Comparison of ENCODE assay signal across 21 mouse cellular contexts in genomic region chr1:144078446-144078845, GRCm38 (mm10).
DNase-seq lines count a peak whose midpoint lies in the region; ATAC-seq and TF ChIP-seq lines count a peak whose summit lies in the region.
"Had no signal": no experiment of that assay in that cellular context is flagged by ENCODE, and none has a peak within 500 bp of the region (broad histone marks: within the 10 kb centered on the region; RNA-seq: fewer than 3 reads in every experiment).

No protein-coding gene starts in this region.

- no peaks in the 10 kb centered on the region for H3K9me3 ChIP-seq in forebrain, embryonic 15.5 days
- no peaks in the 10 kb centered on the region for H3K9me3 ChIP-seq in forebrain, embryonic 12.5 days
- no peaks in the 10 kb centered on the region for H3K9me3 ChIP-seq in limb, embryonic 14.5 days (ENCODE audit: control insufficient read depth, low read length)
- no peaks in the 10 kb centered on the region for H3K9me3 ChIP-seq in limb, embryonic 10.5 days (replicated peaks)
- no peaks in the 10 kb centered on the region for H3K9me3 ChIP-seq in stomach, postnatal 0 days (ENCODE audit: control insufficient read depth, low read length)
- H3K9me3 ChIP-seq: embryonic facial prominence, embryonic 13.5 days; heart, embryonic 12.5 days; hindbrain, embryonic 10.5 days had no signal

- TF ChIP-seq EP300 in stomach, postnatal 0 days (optimal IDR thresholded peaks at IDR 0.05), result no peak

- 59% methylated on average over 1 of the region's 1 CpGs for WGBS in forebrain, embryonic 15.5 days
- 82% methylated on average over 1 of the region's 1 CpGs for WGBS in forebrain, embryonic 12.5 days
- 49% methylated on average over 1 of the region's 1 CpGs for WGBS in kidney, adult 2 months
- 47% methylated on average over 1 of the region's 1 CpGs for WGBS in limb, embryonic 14.5 days
- 81% methylated on average over 1 of the region's 1 CpGs for WGBS in limb, embryonic 10.5 days
- WGBS in stomach, postnatal 0 days, result 56% methylated on average over 1 of the region's 1 CpGs

- peak; percentile 91 for ATAC-seq in forebrain, embryonic 15.5 days (replicated peaks)
- ATAC-seq in forebrain, embryonic 12.5 days (ENCODE audit: low FRiP score), result no peak
- ATAC-seq in limb, embryonic 14.5 days (ENCODE audit: low FRiP score, low read depth), result no peak
- no peak for ATAC-seq in stomach, postnatal 0 days (ENCODE audit: low FRiP score, low TSS enrichment)
- ATAC-seq: activated CD4-positive, CD25-positive, alpha-beta regulatory T cell, adult 4 months; Patski had no signal

- no peaks in the 10 kb centered on the region for H3K36me3 ChIP-seq in forebrain, embryonic 15.5 days
- no peaks in the 10 kb centered on the region for H3K36me3 ChIP-seq in forebrain, embryonic 12.5 days (replicated peaks)
- no peaks in the 10 kb centered on the region for H3K36me3 ChIP-seq in kidney, adult 2 months (ENCODE audit: control insufficient read depth, insufficient read depth, low read length)
- no peaks in the 10 kb centered on the region for H3K36me3 ChIP-seq in limb, embryonic 14.5 days (ENCODE audit: control insufficient read depth, insufficient read depth, low read length)
- H3K36me3 ChIP-seq in limb, embryonic 10.5 days, result no peaks in the 10 kb centered on the region
- no peaks in the 10 kb centered on the region for H3K36me3 ChIP-seq in stomach, postnatal 0 days (ENCODE audit: control insufficient read depth, insufficient read depth, low read length)
- H3K36me3 ChIP-seq: embryonic facial prominence, embryonic 13.5 days; heart, embryonic 12.5 days; hindbrain, embryonic 10.5 days had no signal

- peak; percentile 53 for DNase-seq in kidney, adult 2 months
- no peak for DNase-seq in kidney, adult 11 months
- DNase-seq in limb, embryonic 14.5 days (ENCODE audit: low spot score), result peak; percentile 22
- DNase-seq in limb, embryonic 10.5 days (ENCODE audit: low spot score), result no peak
- peak; percentile 33 to 54 for DNase-seq in kidney, postnatal 25 days
- DNase-seq in stomach, postnatal 0 days (ENCODE audit: low spot score), result no peak
- DNase-seq: adrenal gland, postnatal 14 days; cerebellum, adult 18-20 months; cerebellum, adult 9-11 months; cerebellum, postnatal 36 days; gastrocnemius, postnatal 10 days; heart, adult 18-20 months had no signal

- no peaks in the 10 kb centered on the region for H3K27me3 ChIP-seq in forebrain, embryonic 15.5 days
- no peaks in the 10 kb centered on the region for H3K27me3 ChIP-seq in forebrain, embryonic 12.5 days
- no peaks in the 10 kb centered on the region for H3K27me3 ChIP-seq in kidney, adult 2 months (replicated peaks; ENCODE audit: control insufficient read depth, insufficient read depth, low read length)
- no peaks in the 10 kb centered on the region for H3K27me3 ChIP-seq in limb, embryonic 14.5 days (ENCODE audit: control insufficient read depth, insufficient read depth, low read length)
- H3K27me3 ChIP-seq in limb, embryonic 10.5 days (ENCODE audit: low read depth, poor library complexity, severe bottlenecking), result no peaks in the 10 kb centered on the region
- no peaks in the 10 kb centered on the region for H3K27me3 ChIP-seq in stomach, postnatal 0 days (ENCODE audit: control insufficient read depth, insufficient read depth, low read length)
- H3K27me3 ChIP-seq: CH12.LX; embryonic facial prominence, embryonic 13.5 days; heart, embryonic 12.5 days had no signal

- no peak for TF ChIP-seq POLR2A in kidney, adult 2 months (IDR thresholded peaks at IDR 0.05; ENCODE audit: low read depth, low read length)
- no peak for TF ChIP-seq POLR2A in limb, embryonic 14.5 days (IDR thresholded peaks at IDR 0.05; ENCODE audit: borderline replicate concordance, extremely low read depth, insufficient read depth, insufficient read length)

- H3K4me2 ChIP-seq in forebrain, embryonic 15.5 days (replicated peaks), result no peak overlapping the region
- H3K4me2 ChIP-seq in forebrain, embryonic 12.5 days, result no peak overlapping the region
- no peak overlapping the region for H3K4me2 ChIP-seq in limb, embryonic 14.5 days (replicated peaks; ENCODE audit: low read depth, low read length, severe bottlenecking)
- no peak overlapping the region for H3K4me2 ChIP-seq in stomach, postnatal 0 days (replicated peaks; ENCODE audit: low read depth)
- H3K4me2 ChIP-seq: embryonic facial prominence, embryonic 13.5 days; heart, embryonic 12.5 days; hindbrain, embryonic 14.5 days had no signal

- H3K4me1 ChIP-seq in forebrain, embryonic 15.5 days, result 0 out of 2 replicates have a peak, but pooled peaks cover 4% of the 10 kb centered on the region
- H3K4me1 ChIP-seq in forebrain, embryonic 12.5 days, result no peaks in the 10 kb centered on the region
- no peaks in the 10 kb centered on the region for H3K4me1 ChIP-seq in kidney, adult 2 months (ENCODE audit: control insufficient read depth, insufficient read depth, low read length)
- no peaks in the 10 kb centered on the region for H3K4me1 ChIP-seq in limb, embryonic 14.5 days (ENCODE audit: control insufficient read depth, insufficient read depth, low read length)
- no peaks in the 10 kb centered on the region for H3K4me1 ChIP-seq in limb, embryonic 10.5 days
- H3K4me1 ChIP-seq in stomach, postnatal 0 days (replicated peaks; ENCODE audit: control insufficient read depth, insufficient read depth), result no peaks in the 10 kb centered on the region
- H3K4me1 ChIP-seq: embryonic facial prominence, embryonic 13.5 days; heart, embryonic 12.5 days; hindbrain, embryonic 10.5 days had no signal

- no peak overlapping the region for H3K9ac ChIP-seq in forebrain, embryonic 15.5 days (replicated peaks)
- H3K9ac ChIP-seq in forebrain, embryonic 12.5 days, result no peak overlapping the region
- no peak overlapping the region for H3K9ac ChIP-seq in limb, embryonic 14.5 days (ENCODE audit: low read depth, low read length, severe bottlenecking)
- no peak overlapping the region for H3K9ac ChIP-seq in stomach, postnatal 0 days (ENCODE audit: low read length)
- H3K9ac ChIP-seq: embryonic facial prominence, embryonic 13.5 days; heart, embryonic 12.5 days; hindbrain, embryonic 14.5 days had no signal

- no peak overlapping the region for H3K27ac ChIP-seq in forebrain, embryonic 15.5 days (replicated peaks)
- H3K27ac ChIP-seq in forebrain, embryonic 12.5 days, result no peak overlapping the region
- H3K27ac ChIP-seq in kidney, adult 2 months (ENCODE audit: insufficient read depth, low read depth, low read length), result no peak overlapping the region
- no peak overlapping the region for H3K27ac ChIP-seq in limb, embryonic 14.5 days (replicated peaks; ENCODE audit: low read depth, low read length)
- no peak overlapping the region for H3K27ac ChIP-seq in limb, embryonic 10.5 days
- no peak overlapping the region for H3K27ac ChIP-seq in stomach, postnatal 0 days (replicated peaks)
- H3K27ac ChIP-seq: embryonic facial prominence, embryonic 13.5 days; hindbrain, embryonic 10.5 days; hindbrain, embryonic 14.5 days had no signal

- TF ChIP-seq CTCF in kidney, adult 2 months (conservative IDR thresholded peaks at IDR 0.05; ENCODE audit: insufficient read depth, insufficient read length, low read depth, low read length), result no peak
- no peak for TF ChIP-seq CTCF in stomach, postnatal 0 days (IDR thresholded peaks at IDR 0.05; ENCODE audit: low read depth)

- no peak overlapping the region for H3K4me3 ChIP-seq in forebrain, embryonic 15.5 days
- H3K4me3 ChIP-seq in forebrain, embryonic 12.5 days (replicated peaks), result no peak overlapping the region
- no peak overlapping the region for H3K4me3 ChIP-seq in kidney, adult 2 months (ENCODE audit: insufficient read depth, low read depth, low read length)
- no peak overlapping the region for H3K4me3 ChIP-seq in limb, embryonic 14.5 days (replicated peaks; ENCODE audit: low read length)
- H3K4me3 ChIP-seq in limb, embryonic 10.5 days, result no peak overlapping the region
- no peak overlapping the region for H3K4me3 ChIP-seq in stomach, postnatal 0 days (ENCODE audit: low read depth, low read length)
- H3K4me3 ChIP-seq: embryonic facial prominence, embryonic 13.5 days; heart, embryonic 12.5 days; hindbrain, embryonic 10.5 days had no signal

Comparison
In these comparisons a context has a peak if more than half of its experiments do, and no peak if none do; other contexts are left out.
1. DNase-seq: peak in kidney, adult 2 months (single experiment), limb, embryonic 14.5 days (single experiment) and kidney, postnatal 25 days (2 of 2); none in kidney, adult 11 months (single experiment), limb, embryonic 10.5 days (single experiment) and stomach, postnatal 0 days (single experiment).